Mouse (Mus musculus) liver, adult (tissue): Measurements from ENCODE around the gene Acp6.

Source experiments
- GATA4 ChIP-seq: IDR thresholded peaks from 2 replicates; pipeline ENCODE4 v1.6.1; 2014; ENCODE audit warnings: mild to moderate bottlenecking, low read length; ENCODE audit not compliant: insufficient replicate concordance

The Acp6 gene

DNA sequence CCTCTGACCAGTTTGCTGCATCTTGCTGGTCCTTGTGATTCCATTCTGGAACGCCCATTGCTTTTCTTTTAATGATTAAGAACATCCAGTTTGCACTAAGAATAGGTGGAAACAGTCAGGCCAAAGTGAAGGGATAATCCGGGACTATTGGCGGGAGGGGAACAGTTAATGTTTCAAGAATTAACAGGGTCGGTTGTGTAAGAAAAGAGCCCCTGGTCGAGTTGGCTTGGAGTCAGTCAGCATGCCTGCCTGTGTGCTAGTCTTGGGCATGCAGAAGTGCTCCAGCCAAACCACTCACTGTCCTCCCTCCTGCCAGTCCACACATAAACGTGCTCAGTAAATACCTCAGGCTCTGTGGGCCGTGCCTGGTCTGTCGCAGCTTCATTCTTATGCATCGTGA is 13.7 kb downstream of the Acp6 start:
- no peak for TF ChIP-seq GATA4

DNA sequence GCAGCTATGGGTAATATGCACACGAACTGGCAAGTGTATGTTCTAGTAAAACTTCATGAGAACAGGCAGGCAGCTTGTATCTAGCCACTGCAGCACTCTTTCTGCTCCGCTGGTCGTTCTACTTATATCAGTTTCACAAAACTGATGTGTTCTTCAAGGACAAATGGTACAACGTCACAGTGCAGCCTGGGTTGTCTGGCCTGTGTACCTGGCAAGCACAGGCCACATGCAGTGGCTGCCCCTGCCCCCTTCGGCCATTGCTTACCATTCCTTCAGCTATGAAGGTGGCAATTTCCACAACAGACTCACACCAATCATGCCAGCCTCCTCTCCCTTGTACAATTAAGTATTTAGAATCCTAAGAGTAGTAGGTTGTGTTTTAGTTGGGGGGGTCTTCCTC is 14.1 kb downstream of the Acp6 start:
- TF ChIP-seq GATA4: no peak

DNA sequence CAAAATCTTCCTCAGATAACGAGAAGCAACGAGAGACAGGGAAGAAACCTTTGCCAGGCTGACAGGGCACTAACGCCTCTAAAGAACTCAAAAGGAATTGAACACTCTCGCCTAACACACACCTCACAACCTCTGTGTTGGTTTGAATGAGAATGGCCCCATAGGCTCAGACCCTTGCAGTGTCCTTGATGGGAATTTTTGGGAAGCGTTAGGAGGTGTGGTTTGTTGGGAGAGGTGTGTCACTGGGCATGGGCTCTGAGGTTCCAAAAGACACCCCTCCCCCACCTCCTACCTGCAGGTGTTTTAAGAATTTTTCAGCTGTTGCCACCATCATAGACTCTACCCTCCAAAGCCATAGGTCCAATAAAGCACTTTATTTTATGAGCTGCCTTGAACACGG is 20.3 kb downstream of the Acp6 start:
- no peak for TF ChIP-seq GATA4

DNA sequence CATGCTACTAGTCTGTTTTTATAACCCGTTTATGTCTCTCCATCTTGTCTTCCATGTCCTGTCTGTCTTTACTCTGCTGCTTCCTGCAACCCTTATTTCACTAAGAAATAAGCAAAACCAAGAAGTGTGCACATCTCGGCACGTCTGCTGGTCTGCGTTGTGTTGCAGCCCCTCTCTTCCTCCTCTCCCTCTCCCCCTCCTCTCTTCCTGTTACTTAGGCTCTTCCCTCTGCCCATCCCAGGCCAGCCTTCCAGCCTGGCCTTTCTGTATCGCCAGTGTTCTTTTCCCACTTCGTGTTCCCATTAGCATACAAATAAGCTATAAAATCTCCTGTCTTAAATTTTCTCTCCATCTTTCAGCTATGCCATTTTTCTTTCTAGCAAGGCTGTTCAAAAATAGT is 21.9 kb downstream of the Acp6 start:
- no peak for TF ChIP-seq GATA4

DNA sequence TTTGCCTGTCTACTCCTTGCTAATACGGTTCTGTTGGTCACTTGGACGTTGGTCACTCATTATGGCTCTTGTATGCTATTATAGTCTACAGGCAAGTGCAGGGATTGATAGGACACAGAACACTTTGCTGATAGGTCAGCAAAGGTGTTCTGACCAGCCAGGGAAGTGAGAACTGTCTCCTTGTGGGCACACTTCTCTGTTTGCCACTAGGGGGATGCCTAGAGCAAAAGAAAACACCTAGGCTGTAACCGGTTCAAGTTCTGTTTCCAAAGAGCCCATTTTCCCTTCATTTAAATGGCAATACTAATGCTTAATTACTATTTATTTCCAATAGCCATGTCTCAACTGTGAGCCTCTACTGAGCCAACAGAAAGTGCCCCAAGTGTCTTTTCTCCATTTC is 25.2 kb downstream of the Acp6 start:
- TF ChIP-seq GATA4: no peak

DNA sequence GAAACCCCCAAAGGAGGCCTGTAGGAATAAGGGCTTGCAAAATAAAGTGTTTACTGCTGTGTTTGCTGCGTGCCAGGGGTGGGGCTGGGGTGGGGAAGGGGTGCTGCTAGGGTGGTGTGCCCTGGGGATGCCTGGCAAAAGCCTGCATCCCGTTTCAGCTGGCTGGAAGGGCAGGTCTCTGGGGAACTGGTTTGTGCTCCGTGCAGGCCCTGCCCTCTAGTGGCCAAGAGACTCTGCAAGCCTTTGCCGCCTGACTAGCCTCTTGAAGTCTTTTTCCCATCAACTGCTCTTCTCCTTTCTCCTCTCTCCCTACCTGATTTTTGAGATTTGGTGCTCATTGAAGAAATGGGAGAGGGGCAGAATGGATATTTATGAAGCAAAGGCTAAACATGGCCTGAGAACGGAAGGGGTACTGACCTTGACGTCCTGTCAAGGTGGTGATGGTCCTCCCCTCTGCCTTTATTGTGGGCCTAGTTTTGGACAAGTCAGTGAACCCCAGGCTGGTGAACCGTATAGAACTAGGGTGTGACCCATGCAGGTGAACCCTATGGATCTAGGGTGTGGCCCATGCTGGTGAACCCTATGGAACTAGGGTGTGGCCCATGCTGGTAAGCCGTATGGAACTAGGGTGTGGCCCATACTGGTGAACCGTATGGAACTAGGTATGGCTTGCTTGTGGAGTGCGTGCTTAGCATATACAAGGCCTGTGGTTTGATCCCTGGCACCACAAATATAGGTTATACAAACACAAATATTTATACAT is 26.7 kb downstream of the Acp6 start:
- no peak for TF ChIP-seq GATA4

DNA sequence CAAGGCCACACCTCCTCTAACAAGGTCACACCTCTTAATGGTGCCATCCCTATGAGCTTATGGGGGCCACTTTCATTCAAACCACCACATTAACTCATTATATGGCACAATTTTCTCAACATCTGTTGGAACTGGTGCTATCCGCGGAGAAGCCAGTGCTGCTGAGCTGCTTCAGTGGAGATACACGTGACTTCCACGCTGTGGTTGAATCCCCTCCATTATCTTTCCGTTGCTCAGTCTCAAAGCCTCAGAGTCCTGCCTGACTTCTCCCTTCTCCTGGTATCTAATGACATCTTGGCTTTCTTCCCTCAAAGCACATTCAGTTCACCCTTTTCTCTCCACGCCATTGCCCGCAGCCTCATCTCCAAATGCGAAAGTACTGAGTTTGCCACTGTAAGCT is 38.0 kb downstream of the Acp6 start:
- TF ChIP-seq GATA4: no peak

DNA sequence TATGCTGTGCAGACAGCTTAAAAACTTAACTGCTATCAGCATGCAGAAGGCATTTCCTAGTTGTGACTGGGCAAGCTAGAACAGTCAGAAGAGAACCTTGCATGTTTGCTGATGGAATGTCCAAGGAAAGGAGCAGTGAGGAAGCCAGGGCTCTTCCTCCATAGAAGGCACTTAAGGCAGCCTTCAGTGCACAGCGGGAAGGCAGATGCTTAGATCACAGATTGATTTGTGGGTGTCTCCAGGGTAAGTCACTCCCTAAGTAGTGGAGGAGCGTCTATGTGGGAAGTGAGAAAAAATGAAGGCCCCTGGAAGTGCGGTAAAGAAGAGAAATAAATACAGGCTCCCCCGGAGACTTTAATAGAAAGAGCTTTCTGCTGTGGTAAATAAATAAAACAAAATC is 40.7 kb downstream of the Acp6 start:
- no peak for TF ChIP-seq GATA4

DNA sequence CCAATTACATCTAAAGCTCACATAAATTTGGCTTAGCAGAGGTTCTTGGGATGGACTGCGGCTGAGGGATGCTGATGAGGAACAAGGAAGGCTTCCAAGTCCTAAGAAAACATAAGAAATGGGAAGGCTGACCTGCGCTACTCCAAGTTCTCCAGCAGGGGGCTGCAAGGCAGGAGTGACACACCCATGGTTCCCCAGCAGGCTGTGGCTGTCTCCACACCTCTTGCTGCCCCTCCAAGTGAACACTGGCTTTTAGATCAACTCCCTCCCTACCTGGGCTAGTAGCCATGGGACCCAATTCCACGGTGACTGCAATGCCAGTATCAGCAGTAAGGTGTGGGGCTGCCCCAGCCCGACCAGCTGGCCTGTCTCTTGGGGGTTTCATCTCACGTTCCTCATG is 43.4 kb downstream of the Acp6 start:
- TF ChIP-seq GATA4: no peak

DNA sequence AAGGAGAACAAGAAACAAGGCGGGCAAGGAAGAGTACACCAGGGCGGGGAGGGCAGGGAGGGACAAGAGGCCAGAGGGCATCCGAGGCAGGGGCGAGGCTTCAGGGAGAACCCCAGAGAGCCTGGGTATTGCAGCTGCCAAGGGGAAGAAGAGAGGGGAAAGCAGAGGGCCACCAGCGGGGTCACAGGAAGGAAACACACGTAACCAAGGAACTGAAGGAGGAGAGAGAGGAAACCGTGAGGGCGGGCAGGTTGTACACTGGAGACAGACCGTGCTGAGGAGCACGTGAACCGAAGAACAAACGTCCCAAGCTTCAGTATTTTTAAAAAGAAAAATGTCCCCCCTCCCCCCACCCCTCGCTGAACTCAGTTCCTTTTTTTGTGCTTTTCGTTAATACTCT is 45.3 kb downstream of the Acp6 start:
- TF ChIP-seq GATA4: no peak

DNA sequence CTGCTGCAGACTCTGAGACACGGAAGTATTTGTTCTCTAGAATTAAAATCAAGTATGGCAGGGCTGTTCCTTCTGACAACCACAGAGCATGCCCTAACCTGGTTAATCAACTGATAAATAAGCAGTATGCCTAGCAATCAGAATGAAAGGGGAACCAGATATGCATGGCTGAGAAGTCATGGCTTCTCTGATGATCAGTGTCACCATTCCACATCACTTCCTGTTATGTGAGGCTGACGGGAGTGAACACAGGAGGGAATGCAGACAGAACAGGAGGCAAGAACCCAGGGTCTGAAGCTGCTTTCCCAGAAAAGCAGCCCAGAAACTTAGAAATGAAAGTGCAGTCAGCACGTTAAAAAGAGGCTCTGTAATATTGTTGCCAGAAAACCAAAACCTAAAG is 47.9 kb downstream of the Acp6 start:
- no peak for TF ChIP-seq GATA4

DNA sequence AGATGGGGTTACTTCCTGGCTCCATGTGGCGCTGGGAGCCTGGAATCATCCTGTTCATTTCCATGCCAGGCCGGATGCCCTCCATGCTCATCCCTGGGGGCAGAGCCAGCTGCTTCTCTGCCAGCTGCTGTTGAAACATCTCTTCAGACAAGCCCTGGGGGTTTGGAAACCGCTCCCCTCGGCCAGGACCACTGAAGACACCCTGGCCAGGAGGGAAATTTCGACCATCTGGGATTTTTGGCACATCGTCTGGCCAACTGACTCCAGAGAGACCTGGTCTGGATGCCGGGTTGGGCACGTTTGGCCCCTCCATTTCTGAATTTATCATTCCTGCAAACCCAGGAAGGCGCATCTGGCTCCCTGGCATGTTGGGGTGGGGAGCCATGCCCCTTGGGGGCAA is 50.8 kb downstream of the Acp6 start:
- no peak for TF ChIP-seq GATA4

DNA sequence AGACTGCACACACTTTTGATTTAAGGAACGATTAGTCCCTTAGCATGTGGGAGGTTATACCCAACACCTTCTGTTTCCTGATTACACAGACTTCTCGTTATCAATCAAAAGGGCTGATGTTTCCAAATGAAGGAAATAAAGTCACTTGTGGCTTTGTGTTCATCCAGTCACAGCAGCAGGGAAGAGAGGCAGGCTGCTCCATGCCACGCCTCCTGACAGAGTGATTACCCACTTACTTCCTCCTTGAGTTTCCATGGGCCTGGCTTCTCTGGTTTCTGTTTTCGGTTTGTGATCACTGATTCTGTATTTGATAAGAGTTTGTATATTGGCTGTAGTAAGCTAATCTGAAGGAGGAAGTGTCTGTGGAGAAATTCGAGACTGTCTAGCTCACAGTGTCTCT is 52.6 kb downstream of the Acp6 start:
- no peak for TF ChIP-seq GATA4

DNA sequence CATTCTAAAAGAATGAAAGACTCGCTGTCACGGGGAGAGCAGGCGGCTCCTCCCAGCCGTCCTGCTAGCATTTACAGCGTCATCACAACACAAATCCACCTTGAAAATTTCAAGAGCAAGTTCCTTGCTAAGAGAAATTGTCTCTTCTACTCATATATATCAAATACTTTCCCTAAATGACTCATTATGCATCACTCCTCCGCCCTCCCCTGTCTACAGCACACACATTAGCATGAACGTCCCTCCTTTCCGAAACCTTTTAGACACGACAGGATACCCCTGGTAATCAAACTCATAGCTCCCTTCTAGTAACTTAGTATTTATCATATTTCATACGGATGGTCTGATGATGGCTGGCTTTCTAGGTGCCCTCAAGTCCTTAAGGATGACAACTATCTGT is 55.3 kb downstream of the Acp6 start:
- TF ChIP-seq GATA4: no peak

DNA sequence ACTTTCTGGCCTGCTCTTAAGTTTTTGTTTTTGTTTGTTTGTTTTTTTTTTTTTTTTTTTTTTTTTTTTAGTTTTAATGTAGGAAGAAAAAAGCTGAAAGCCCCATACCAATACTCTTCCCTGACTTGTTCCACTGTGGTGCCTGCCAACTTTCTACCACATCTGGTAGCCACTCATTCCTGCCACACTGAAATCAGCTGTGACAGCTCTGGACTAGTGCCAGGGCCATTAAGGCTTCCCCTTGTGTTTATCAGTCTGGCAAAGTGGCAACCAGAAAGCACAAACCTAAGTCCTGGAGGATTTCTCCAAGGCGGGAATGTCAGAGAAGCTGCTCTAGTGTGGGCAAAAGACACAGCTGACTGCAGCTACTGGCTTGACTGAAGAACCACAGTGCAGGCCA is 55.9 kb downstream of the Acp6 start:
- no peak for TF ChIP-seq GATA4

DNA sequence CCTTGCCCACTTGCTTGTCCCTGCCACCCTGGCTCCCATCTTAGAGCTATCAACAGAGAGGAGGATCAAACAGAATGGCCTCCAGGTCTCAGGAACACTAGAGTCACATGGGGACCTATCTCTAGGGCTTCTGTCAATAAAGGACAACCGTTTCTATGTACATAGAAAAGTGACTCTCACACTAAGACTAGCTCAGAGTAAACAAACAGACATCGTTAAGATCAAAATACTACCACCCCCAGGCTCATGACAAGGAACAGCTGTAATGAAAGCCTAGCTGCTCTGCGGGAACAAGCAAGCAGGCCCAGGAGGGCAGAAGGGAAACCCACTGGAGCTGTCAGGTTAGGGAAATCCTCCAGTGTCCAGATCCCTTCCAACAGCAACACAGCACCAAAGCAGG is 56.9 kb downstream of the Acp6 start:
- TF ChIP-seq GATA4: no peak

DNA sequence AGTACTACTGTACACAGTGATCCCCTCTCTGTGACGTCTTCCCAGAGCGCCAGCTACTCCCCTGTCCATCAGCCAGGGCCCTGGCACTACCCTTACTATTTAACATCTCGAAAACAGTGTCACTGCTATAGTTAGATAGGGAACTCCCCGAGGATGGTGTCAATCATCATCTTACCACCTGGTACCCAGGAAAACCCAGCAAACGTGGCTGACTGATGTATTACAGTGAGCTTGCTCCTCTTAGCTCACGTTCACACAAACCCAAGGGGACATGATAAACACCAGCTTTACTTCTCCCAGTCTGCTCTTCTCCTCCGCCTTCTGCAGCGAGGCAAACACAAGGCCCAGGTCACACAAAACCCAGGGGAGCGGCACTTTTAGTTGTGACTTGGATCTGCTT is 64.7 kb downstream of the Acp6 start:
- no peak for TF ChIP-seq GATA4
